14 mouse cellular contexts compared by ENCODE assay signal in genomic region chr14:20587458-20587857, GRCm38 (mm10).
"Had no signal": no experiment of that assay in that cellular context is flagged by ENCODE, and none has a peak within 500 bp of the region (broad histone marks: within the 10 kb centered on the region; RNA-seq: fewer than 3 reads in every experiment).

No protein-coding gene starts in this region.

- DNase-seq: kidney, adult 8-10 months; kidney, postnatal 4 days; left cerebral cortex, postnatal 4 days; lung, adult 18-20 months; right cerebral cortex, postnatal 4 days; thymus, adult 2 months; thymus, postnatal 36 days had no signal

- H3K4me3 ChIP-seq: layer of hippocampus, adult 2 months; limb, embryonic 13.5 days; midbrain, embryonic 15.5 days; neural tube, embryonic 12.5 days had no signal

- ATAC-seq: hindbrain, postnatal 0 days; midbrain, embryonic 15.5 days had no signal

- H3K4me2 ChIP-seq: limb, embryonic 13.5 days; midbrain, embryonic 11.5 days; midbrain, embryonic 15.5 days; neural tube, embryonic 12.5 days had no signal

- H3K9ac ChIP-seq: limb, embryonic 13.5 days; midbrain, embryonic 15.5 days; neural tube, embryonic 12.5 days had no signal

- H3K27me3 ChIP-seq: limb, embryonic 13.5 days; midbrain, embryonic 15.5 days; neural tube, embryonic 12.5 days had no signal

- H3K9me3 ChIP-seq: limb, embryonic 13.5 days; midbrain, embryonic 15.5 days; neural tube, embryonic 12.5 days had no signal

- H3K27ac ChIP-seq: hindbrain, postnatal 0 days; kidney, postnatal 0 days; layer of hippocampus, adult 2 months; limb, embryonic 13.5 days; midbrain, embryonic 15.5 days; neural tube, embryonic 12.5 days had no signal

- H3K4me1 ChIP-seq: limb, embryonic 13.5 days; midbrain, embryonic 15.5 days; neural tube, embryonic 12.5 days had no signal
